Mouse (Mus musculus) hindbrain, embryonic 14.5 days (tissue): ENCODE data around the gene Disp3. TPM values are rescaled to one million over a fixed set of nuclear protein-coding genes. Genes with fewer than 3 reads are reported as not detected.

Experiments
- ATAC-seq: fragments of 200-750 bp; cut with Nextera tagmentation; 2 replicates; pipeline ENCODE4 v1.8.0; 2017; ENCODE audit warnings: moderate number of reproducible peaks, mild to moderate bottlenecking, moderate TSS enrichment, moderate library complexity; ENCODE audit not compliant: low FRiP score
- DNase-seq: peaks from one replicate; pipeline ENCODE4 v3.0.0-alpha.2; 2015; ENCODE audit warnings: low spot score
- H3K27ac ChIP-seq: fragments of 300-500 bp; sonication (generic); 2 replicates; pipeline ENCODE4 v1.5.1; 2014; ENCODE audit warnings: mild to moderate bottlenecking, moderate library complexity
- H3K27me3 ChIP-seq: fragments of 300-500 bp; sonication (generic); 2 replicates; pipeline ENCODE4 v1.6.1; 2014; ENCODE audit warnings: mild to moderate bottlenecking, low read length, mixed read lengths; ENCODE audit not compliant: control insufficient read depth, insufficient read depth
- H3K36me3 ChIP-seq: fragments of 300-500 bp; sonication (generic); replicated peaks from 2 replicates; pipeline ENCODE4 v1.6.1; 2014; ENCODE audit not compliant: control insufficient read depth, insufficient read depth
- H3K4me1 ChIP-seq: fragments of 300-500 bp; sonication (generic); replicated peaks from 2 replicates; pipeline ENCODE4 v1.6.1; 2014; ENCODE audit warnings: antibody characterized with exemption, low read length, mixed read lengths; ENCODE audit not compliant: control insufficient read depth, insufficient read depth
- H3K4me2 ChIP-seq: fragments of 300-500 bp; sonication (generic); replicated peaks from 2 replicates; pipeline ENCODE4 v1.6.1; 2014; ENCODE audit warnings: mild to moderate bottlenecking, moderate library complexity
- H3K4me3 ChIP-seq: fragments of 300-500 bp; sonication (generic); replicated peaks from 2 replicates; pipeline ENCODE4 v1.5.1; 2014; ENCODE audit warnings: mild to moderate bottlenecking, low read length
- H3K9ac ChIP-seq: fragments of 300-500 bp; sonication (generic); 2 replicates; pipeline ENCODE4 v1.6.1; 2014
- H3K9me3 ChIP-seq: fragments of 300-500 bp; sonication (generic); 2 replicates; pipeline ENCODE4 v1.6.1; 2016; ENCODE audit warnings: low read length; ENCODE audit not compliant: control insufficient read depth
- WGBS: fragments of 180-500 bp; shearing (Covaris S2); extraction: QIAGEN DNeasy Blood & Tissue Kit; methylation state at CpG from one replicate; pipeline ENCODE4 v1.1.7; 2014; 5-methylcytosine and 5-hydroxymethylcytosine counted together
- polyA plus RNA-seq: library from polyadenylated mRNA; unstranded; fragments of >200 nt; fragmentation: Nextera tagmentation; extraction: Ambion mirVana; gene quantifications from 2 replicates; pipeline ENCODE4 v1.2.1, GENCODE M21; 2014

Gene Disp3
- 16.6 and 16.9 TPM in 2 replicates for polyA plus RNA-seq

- Histone ChIP-seq H3K9me3 (no peaks in the 10 kb centered on the region), H3K4me3 (peak within 1 kb of the TSS; percentile 79), H3K9ac (peak within 1 kb of the TSS; percentile 93), H3K4me1 (peaks cover 49% of the 10 kb centered on the region), H3K27me3 (no peaks in the 10 kb centered on the region), H3K36me3 (no peaks in the 10 kb centered on the region), H3K27ac (peak within 1 kb of the TSS; percentile 87), H3K4me2 (peak within 1 kb of the TSS; percentile 75)
- DNase-seq, result no peak
- WGBS, result under 1% methylated on average over 49 of the region's 54 CpGs
- ATAC-seq, result peak; percentile 55
Measured at GRCm38 (mm10) chr4:148287476-148288054, at the start of gene Disp3. TSS of gene Disp3 (minus strand) at chr4:148287965.

GRCm38 (mm10) chr4:148330269-148330668 is 42.5 kb upstream of the Disp3 start:
- 67% methylated on average over 2 of the region's 2 CpGs for WGBS

GRCm38 (mm10) chr4:148329431-148329830 is 41.7 kb upstream of the Disp3 start:
- H3K4me3 ChIP-seq, result no peak overlapping the region
- no peak overlapping the region for H3K27ac ChIP-seq

More at GRCm38 (mm10) chr4:148330269-148330668, 42.5 kb upstream of the Disp3 start:
- Histone ChIP-seq H3K27me3 (no peaks in the 10 kb centered on the region), H3K9ac (no peak overlapping the region), H3K4me2 (no peak overlapping the region), H3K4me1 (peaks cover 36% of the 10 kb centered on the region), H3K4me3 (no peak overlapping the region), H3K9me3 (no peaks in the 10 kb centered on the region), H3K36me3 (no peaks in the 10 kb centered on the region), H3K27ac (no peak overlapping the region)
- ATAC-seq (no peak), DNase-seq (no peak)

GRCm38 (mm10) chr4:148328237-148328636 is 40.5 kb upstream of the Disp3 start:
- H3K9ac ChIP-seq, result no peak overlapping the region
- H3K27ac ChIP-seq, result peak overlapping the region; percentile 34; the same call in 1 of the 2 replicates
- H3K4me1 ChIP-seq, result peaks cover 41% of the 10 kb centered on the region
- no peaks in the 10 kb centered on the region for H3K27me3 ChIP-seq
- H3K4me3 ChIP-seq, result no peak overlapping the region
- no peak for ATAC-seq
- WGBS, result 81% methylated on average over 1 of the region's 1 CpGs
- H3K9me3 ChIP-seq, result no peaks in the 10 kb centered on the region
- DNase-seq, result no peak
- H3K36me3 ChIP-seq, result no peaks in the 10 kb centered on the region
- no peak overlapping the region for H3K4me2 ChIP-seq

More at GRCm38 (mm10) chr4:148329431-148329830, 41.7 kb upstream of the Disp3 start:
- WGBS, result 28% methylated on average over 11 of the region's 11 CpGs
- H3K9ac ChIP-seq, result no peak overlapping the region
- H3K36me3 ChIP-seq, result no peaks in the 10 kb centered on the region
- no peaks in the 10 kb centered on the region for H3K9me3 ChIP-seq
- H3K4me2 ChIP-seq, result no peak overlapping the region
- no peak for ATAC-seq
- no peak for DNase-seq
- no peaks in the 10 kb centered on the region for H3K27me3 ChIP-seq
- peaks cover 42% of the 10 kb centered on the region for H3K4me1 ChIP-seq

- DNase-seq (peak; percentile 63), ATAC-seq (peak; percentile 79)
- Histone ChIP-seq H3K27ac (peak overlapping the region; percentile 34), H3K27me3 (no peaks in the 10 kb centered on the region), H3K9me3 (no peaks in the 10 kb centered on the region), H3K9ac (no peak overlapping the region; the same call in 1 of the 2 replicates), H3K36me3 (no peaks in the 10 kb centered on the region), H3K4me1 (peaks cover 44% of the 10 kb centered on the region), H3K4me3 (no peak overlapping the region), H3K4me2 (peak overlapping the region; percentile 47)
- WGBS, result 5% methylated on average over 19 of the region's 19 CpGs
Measured at GRCm38 (mm10) chr4:148327266-148327997, 39.7 kb upstream of the Disp3 start.

GRCm38 (mm10) chr4:148326791-148327190 is 39.0 kb upstream of the Disp3 start:
- H3K27ac ChIP-seq, result peak overlapping the region; percentile 34; the same call in 1 of the 2 replicates
- H3K4me1 ChIP-seq, result peaks cover 50% of the 10 kb centered on the region
- DNase-seq (no peak), ATAC-seq (no peak)
- peak overlapping the region; percentile 47 for H3K4me2 ChIP-seq
- no peak overlapping the region for H3K4me3 ChIP-seq
- no peaks in the 10 kb centered on the region for H3K27me3 ChIP-seq
- no peak overlapping the region for H3K9ac ChIP-seq
- no peaks in the 10 kb centered on the region for H3K36me3 ChIP-seq
- H3K9me3 ChIP-seq, result no peaks in the 10 kb centered on the region
- 28% methylated on average over 8 of the region's 8 CpGs for WGBS

- H3K4me1 ChIP-seq, result peaks cover 55% of the 10 kb centered on the region
- H3K9ac ChIP-seq, result no peak overlapping the region
- no peak overlapping the region for H3K4me3 ChIP-seq
- no peaks in the 10 kb centered on the region for H3K27me3 ChIP-seq
- 99% methylated on average over 3 of the region's 3 CpGs for WGBS
- no peak overlapping the region for H3K27ac ChIP-seq
- no peak overlapping the region for H3K4me2 ChIP-seq
- DNase-seq (no peak), ATAC-seq (no peak)
- no peaks in the 10 kb centered on the region for H3K9me3 ChIP-seq
- H3K36me3 ChIP-seq, result no peaks in the 10 kb centered on the region
Measured at GRCm38 (mm10) chr4:148325951-148326350, 38.2 kb upstream of the Disp3 start.

- Histone ChIP-seq H3K27ac (no peak overlapping the region), H3K27me3 (no peaks in the 10 kb centered on the region), H3K9ac (no peak overlapping the region), H3K4me3 (no peak overlapping the region), H3K4me2 (no peak overlapping the region), H3K36me3 (no peaks in the 10 kb centered on the region), H3K4me1 (peaks cover 52% of the 10 kb centered on the region), H3K9me3 (no peaks in the 10 kb centered on the region)
- DNase-seq, result no peak
- 21% methylated on average over 2 of the region's 2 CpGs for WGBS
- no peak for ATAC-seq
Measured at GRCm38 (mm10) chr4:148325057-148325456, 37.3 kb upstream of the Disp3 start.

GRCm38 (mm10) chr4:148322152-148322551 is 34.4 kb upstream of the Disp3 start:
- H3K4me1 ChIP-seq, result peaks cover 41% of the 10 kb centered on the region
- no peaks in the 10 kb centered on the region for H3K27me3 ChIP-seq
- H3K9ac ChIP-seq, result no peak overlapping the region
- 0 out of 2 replicates have a peak overlapping the region, but pooled peaks have one; percentile 26 for H3K27ac ChIP-seq
- ATAC-seq (no peak), DNase-seq (no peak)
- 10% methylated on average over 10 of the region's 10 CpGs for WGBS
- no peak overlapping the region for H3K4me3 ChIP-seq
- H3K4me2 ChIP-seq, result no peak overlapping the region
- H3K9me3 ChIP-seq, result no peaks in the 10 kb centered on the region
- no peaks in the 10 kb centered on the region for H3K36me3 ChIP-seq
